Mouse (Mus musculus) gastrocnemius, adult 18-20 months (tissue): ENCODE measurements around the gene Ush1c. TPM values are rescaled to one million over a fixed set of nuclear protein-coding genes. Genes with fewer than 3 reads are reported as not detected.

Experiments used
- DNase-seq: peaks from one replicate; pipeline ENCODE4 v3.0.0; 2021; ENCODE audit warnings: low spot score
- long read RNA-seq, 2 experiments: library from polyadenylated mRNA; stranded (forward); transcript quantifications; one replicate each; pipeline ENCODE4 v2.0.0; 2021
- total RNA-seq, 2 experiments: library from RNA; stranded (reverse); gene quantifications; 2 replicates each; pipeline ENCODE4 v1.2.3; 2021

The Ush1c gene
- total RNA-seq, result 10 to 100 TPM in 1 of 2 experiments, 1 to 10 TPM in 1; 9.5 to 11.0 TPM
- long read RNA-seq, experiment 1, partial matches to known transcripts, result 2 of 10 reads
- long read RNA-seq, experiment 1, other reads (novel, unspliced or antisense), result 7 of 10 reads
- long read RNA-seq, experiment 2, partial matches to known transcripts, result 0 of 9 reads
- long read RNA-seq, experiment 2, other reads (novel, unspliced or antisense), result 8 of 9 reads

DNA sequence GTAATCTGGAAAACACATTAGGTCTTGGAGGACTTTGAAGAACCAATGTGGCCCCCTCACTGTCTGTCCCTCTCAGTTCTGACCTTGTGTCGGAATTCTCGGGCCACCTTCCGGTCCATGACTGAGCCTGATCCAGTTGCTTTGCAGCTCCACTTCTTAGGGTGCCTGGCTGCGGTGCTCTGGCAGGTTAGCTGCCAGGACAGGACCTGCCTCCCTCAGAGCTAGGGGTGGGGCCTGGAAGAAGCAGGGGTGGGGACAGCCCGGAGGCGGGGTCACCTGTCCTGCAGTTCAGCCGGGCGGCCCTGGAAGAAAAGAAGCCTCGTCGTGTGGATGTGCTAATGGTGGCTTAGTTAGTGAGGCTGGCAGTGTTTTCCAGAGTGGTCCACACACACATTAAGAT lies at the start of gene Ush1c:
TSS of gene Ush1c (minus strand) at position 158 of the 400 bp plus-strand sequence.
- no peak for DNase-seq

GRCm38 (mm10) chr7:46287051-46287450 lies 48.7 kb upstream of the Ush1c start:
- DNase-seq, result no peak

- DNase-seq, result no peak
Observed at GRCm38 (mm10) chr7:46286391-46286790, 48.1 kb upstream of the Ush1c start.

- DNase-seq, result peak; percentile 48
Observed at GRCm38 (mm10) chr7:46285161-46285839, 47.0 kb upstream of the Ush1c start.

- DNase-seq, result no peak
Observed at GRCm38 (mm10) chr7:46283681-46284080, 45.4 kb upstream of the Ush1c start.

- DNase-seq, result no peak
Observed at GRCm38 (mm10) chr7:46282276-46282675, 44.0 kb upstream of the Ush1c start.

- DNase-seq, result no peak
Observed at GRCm38 (mm10) chr7:46280896-46281295, 42.6 kb upstream of the Ush1c start.

DNA sequence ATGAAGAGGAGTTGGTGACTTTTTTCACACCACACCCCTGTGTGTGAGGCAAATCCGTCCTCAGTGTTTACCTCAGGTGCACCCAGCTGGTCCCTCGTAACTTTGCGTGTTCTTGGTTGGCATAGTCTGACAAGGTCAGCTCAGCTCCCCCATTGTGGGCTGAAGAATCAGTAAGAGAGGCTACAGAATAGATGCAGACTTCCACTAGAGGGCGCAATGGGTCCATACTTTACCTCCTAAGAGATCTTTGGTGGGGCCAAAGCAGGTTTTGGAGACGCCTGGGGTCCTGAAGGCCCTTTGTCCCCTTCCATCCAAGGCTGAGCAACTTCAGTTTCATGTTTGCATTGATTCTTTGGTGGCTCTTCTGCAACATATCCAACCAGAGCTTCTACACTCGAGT lies 41.6 kb upstream of the Ush1c start:
- DNase-seq, result peak; percentile 72

- DNase-seq, result no peak
Observed at GRCm38 (mm10) chr7:46276156-46276555, 37.9 kb upstream of the Ush1c start.

DNA sequence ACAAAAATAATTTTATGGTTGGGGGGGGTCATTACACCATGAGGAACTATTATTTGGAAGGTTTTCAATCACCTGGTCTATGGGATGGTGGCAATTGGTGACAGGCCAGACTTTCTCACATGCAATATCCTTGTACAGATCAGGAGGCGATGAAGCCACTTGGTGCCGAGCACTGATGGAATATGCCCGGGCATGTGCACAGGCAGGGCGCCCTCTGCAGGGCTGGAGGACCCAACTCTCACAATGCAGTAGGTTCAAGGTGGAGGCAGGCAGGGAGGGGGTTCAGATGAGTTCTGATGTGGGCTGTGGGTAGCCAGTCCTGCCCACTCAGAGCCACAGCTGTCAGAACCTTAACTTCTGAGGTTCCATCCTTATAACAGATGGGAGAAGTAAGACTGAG lies 13.5 kb upstream of the Ush1c start:
- DNase-seq, result no peak

- no peak for DNase-seq
Observed at GRCm38 (mm10) chr7:46247606-46248005, 9.3 kb upstream of the Ush1c start.

DNA sequence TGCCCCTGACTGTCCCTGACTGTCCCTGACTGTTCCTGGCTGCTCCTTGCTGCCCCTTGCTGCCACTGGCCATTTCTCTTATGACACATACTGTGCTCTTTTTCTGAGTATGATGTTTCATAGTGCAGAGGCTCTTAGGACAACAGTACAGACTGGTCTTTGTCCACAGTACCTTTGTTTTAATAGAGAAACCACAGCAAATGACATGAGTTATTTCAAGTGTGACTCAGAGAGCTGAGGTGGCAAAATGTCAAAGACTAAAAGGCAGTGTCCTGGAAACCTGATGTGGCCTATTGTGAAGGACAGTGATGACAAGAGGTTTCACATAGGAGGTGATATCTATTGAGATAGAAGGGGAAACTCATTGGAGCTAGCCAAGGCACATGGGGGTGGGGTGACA lies 8.6 kb upstream of the Ush1c start:
- DNase-seq, result no peak

DNA sequence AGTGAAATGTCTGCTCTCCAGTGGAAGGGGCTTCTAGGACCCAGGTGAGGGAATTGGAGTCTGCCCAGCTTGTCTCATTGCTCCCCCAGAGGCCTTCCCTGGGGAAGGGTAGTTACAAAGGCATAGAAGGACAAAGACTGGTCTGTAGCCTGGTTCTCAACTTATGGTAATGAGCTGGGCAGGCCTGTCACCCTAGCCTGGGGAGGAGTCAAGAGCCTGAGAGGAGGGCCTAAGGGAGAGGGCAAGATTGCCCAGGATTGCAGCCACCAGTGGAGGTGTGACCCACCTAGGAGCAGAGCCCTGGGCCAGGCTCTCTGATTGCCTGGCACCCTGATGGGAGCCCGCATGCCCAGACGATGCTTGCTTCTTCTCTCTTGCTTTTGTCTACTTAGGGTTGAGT lies 2.4 kb upstream of the Ush1c start, which contains the start of gene Otog:
TSS of gene Otog (plus strand) at position 292 of the 400 bp plus-strand sequence.
- no peak for DNase-seq

DNA sequence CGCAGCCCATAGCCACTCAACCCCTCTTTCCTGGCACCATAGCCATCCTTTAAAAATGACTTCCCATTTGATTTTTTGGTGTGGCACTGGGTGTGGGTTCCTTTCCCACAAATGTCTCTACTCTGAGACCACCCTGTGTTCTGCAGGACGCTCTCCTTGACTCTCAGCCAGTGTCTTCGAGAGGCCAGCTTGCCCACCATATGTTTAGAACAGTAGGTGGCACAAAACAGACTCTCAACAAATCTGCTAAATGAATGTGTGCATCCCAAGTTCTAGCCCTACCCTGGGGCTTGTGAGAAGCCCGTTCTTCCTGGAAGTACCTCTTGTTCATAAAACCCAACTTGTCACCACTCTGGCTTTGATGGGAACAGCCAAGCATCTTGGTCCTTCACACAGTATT lies 1.8 kb upstream of the Ush1c start:
- DNase-seq, result no peak

GRCm38 (mm10) chr7:46237192-46237591 lies 1.1 kb downstream of the Ush1c start:
- DNase-seq, result peak; percentile 12

- no peak for DNase-seq
Observed at GRCm38 (mm10) chr7:46236363-46236762, 1.9 kb downstream of the Ush1c start.

GRCm38 (mm10) chr7:46235948-46236347 lies 2.4 kb downstream of the Ush1c start:
- DNase-seq, result no peak

- peak; percentile 67 for DNase-seq
Observed at GRCm38 (mm10) chr7:46226936-46227335, 11.4 kb downstream of the Ush1c start.

DNA sequence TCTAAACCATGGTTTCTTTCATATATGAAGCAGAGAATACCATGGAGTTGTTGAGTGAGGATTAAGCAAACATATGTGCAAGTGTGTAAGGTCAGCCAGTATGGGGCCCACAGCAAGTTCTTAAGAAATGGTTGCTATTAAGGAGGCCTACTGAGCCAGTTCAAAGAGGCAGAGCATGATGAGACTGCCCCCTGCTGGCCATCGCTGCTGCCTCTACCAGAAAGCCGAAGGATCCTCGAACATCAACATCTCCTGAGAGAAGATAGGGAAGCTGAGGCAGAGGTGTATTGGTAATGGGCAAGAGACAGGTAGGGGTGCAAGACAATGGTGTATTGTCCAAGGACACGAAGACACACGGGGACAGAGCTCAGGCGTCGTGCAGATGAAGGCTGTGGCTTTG lies 12.1 kb downstream of the Ush1c start:
- DNase-seq, result peak; percentile 66

DNA sequence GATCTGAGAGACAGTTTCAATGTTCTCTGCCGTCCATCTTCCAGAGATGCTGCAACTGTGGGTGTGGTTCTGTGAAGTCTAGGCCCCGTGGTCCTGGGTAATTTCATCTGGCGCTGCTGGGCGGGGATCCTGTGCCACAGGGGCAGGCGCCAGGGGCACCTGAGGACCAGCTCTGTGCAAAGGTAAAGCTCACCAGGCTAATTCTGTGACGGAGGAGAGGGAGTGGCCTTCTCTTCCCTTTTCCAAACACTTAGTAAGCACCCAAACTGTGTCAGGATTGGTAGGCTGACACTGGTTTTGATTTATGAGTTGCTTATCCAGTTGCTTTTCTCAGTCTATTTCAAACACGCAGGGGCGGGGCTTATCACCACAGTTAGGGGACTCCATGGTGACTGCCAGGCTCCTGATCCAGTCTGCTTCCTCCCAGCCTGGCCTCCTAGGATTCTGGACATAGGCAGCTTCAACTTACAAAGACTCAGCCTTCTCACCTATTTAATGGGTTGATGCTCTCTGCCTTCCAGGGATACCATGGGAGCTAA lies 17.6 kb downstream of the Ush1c start:
- no peak for DNase-seq

GRCm38 (mm10) chr7:46218415-46218814 lies 19.9 kb downstream of the Ush1c start:
- DNase-seq, result no peak

DNA sequence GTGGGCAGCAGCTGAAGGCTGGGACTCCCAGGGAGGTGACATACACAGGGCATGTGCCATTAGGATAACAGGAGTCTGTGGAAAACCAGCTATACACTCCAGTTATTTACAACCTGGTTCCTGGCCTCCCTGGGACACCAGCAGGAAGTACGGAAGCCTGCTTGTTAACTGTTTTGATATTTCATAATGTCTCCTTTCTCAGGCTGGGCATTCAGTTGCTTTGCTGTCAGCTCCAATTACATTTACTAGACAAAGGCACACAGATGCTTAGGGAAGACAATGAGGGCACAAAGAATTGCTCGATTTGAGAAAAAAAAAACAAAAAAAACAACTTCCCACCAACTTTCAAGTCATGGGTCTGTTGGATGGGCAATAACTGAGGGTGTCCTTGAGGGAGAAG lies 21.8 kb downstream of the Ush1c start:
- no peak for DNase-seq

- DNase-seq, result no peak
Observed at GRCm38 (mm10) chr7:46210276-46210675, 28.0 kb downstream of the Ush1c start.
